In the genomic region with DNA sequence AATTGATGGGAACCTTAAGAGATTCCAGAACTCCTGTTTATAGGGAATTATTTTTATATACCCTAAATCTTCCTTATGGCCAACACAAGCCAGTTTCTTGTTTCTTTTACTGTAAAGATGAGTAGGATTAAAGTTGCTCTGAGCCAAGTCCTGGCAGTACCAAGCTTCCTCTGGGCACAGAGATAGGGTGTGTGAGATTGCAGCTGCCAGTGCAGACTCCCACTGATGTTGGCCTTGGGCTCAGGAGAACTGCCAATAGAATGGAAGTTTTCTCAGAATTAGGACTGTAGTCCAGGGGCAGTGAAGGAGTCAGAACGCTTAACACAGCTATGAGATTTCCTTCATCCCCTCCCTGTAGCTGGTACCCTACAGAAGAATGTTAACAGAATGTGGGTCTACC, we compare ENCODE assay signal across 7 mouse cellular contexts. TPM values are rescaled to one million over a fixed set of nuclear protein-coding genes. Genes with fewer than 3 reads are reported as not detected.
DNase-seq lines count a peak whose midpoint lies in the region; ATAC-seq and TF ChIP-seq lines count a peak whose summit lies in the region.

No protein-coding gene starts in this region.

- H3K9ac ChIP-seq in lung, embryonic 14.5 days = peak overlapping the region; percentile 97
- no peak overlapping the region for H3K9ac ChIP-seq in forebrain, embryonic 12.5 days
- H3K9ac ChIP-seq in intestine, postnatal 0 days (ENCODE audit: low read depth, low read length) = no peak overlapping the region
- H3K9ac ChIP-seq in neural tube, embryonic 15.5 days (replicated peaks) = peak overlapping the region; percentile 94; the same call in 1 of the 2 replicates

- no peaks in the 10 kb centered on the region for H3K9me3 ChIP-seq in lung, embryonic 14.5 days (ENCODE audit: low read depth, low read length)
- no peaks in the 10 kb centered on the region for H3K9me3 ChIP-seq in forebrain, embryonic 12.5 days
- H3K9me3 ChIP-seq in intestine, postnatal 0 days (ENCODE audit: control insufficient read depth) = no peaks in the 10 kb centered on the region
- H3K9me3 ChIP-seq in neural tube, embryonic 15.5 days (replicated peaks) = no peaks in the 10 kb centered on the region

- no peak for TF ChIP-seq CTCF in lung, embryonic 14.5 days (IDR thresholded peaks at IDR 0.05; ENCODE audit: low read depth)
- no peak for TF ChIP-seq CTCF in lung, adult 2 months (IDR thresholded peaks at IDR 0.05; ENCODE audit: insufficient read depth, low read length)
- TF ChIP-seq CTCF in intestine, postnatal 0 days (IDR thresholded peaks at IDR 0.05; ENCODE audit: low read depth) = no peak

- peaks cover 8% of the 10 kb centered on the region for H3K4me1 ChIP-seq in lung, embryonic 14.5 days (ENCODE audit: insufficient read depth)
- peaks cover 9% of the 10 kb centered on the region for H3K4me1 ChIP-seq in lung, adult 2 months (ENCODE audit: control insufficient read depth, insufficient read depth, low read length)
- peaks cover 32% of the 10 kb centered on the region for H3K4me1 ChIP-seq in forebrain, embryonic 12.5 days
- H3K4me1 ChIP-seq in intestine, postnatal 0 days (replicated peaks; ENCODE audit: control insufficient read depth, insufficient read depth, low read length) = peaks cover 3% of the 10 kb centered on the region; the same call in 1 of the 2 replicates
- H3K4me1 ChIP-seq in neural tube, embryonic 15.5 days = peaks cover 48% of the 10 kb centered on the region

- no peak for TF ChIP-seq POLR2A in lung, adult 2 months (IDR thresholded peaks at IDR 0.05; ENCODE audit: borderline replicate concordance, extremely low read depth, low read depth, low read length)

- no peaks in the 10 kb centered on the region for H3K27me3 ChIP-seq in lung, embryonic 14.5 days (ENCODE audit: insufficient read depth, low read length)
- H3K27me3 ChIP-seq in forebrain, embryonic 12.5 days = no peaks in the 10 kb centered on the region
- H3K27me3 ChIP-seq in intestine, postnatal 0 days (replicated peaks; ENCODE audit: control insufficient read depth, insufficient read depth, low read length) = no peaks in the 10 kb centered on the region
- no peaks in the 10 kb centered on the region for H3K27me3 ChIP-seq in neural tube, embryonic 15.5 days (replicated peaks)

- peak overlapping the region; percentile 99 for H3K4me2 ChIP-seq in lung, embryonic 14.5 days
- H3K4me2 ChIP-seq in forebrain, embryonic 12.5 days = peak overlapping the region; percentile 97
- H3K4me2 ChIP-seq in intestine, postnatal 0 days (replicated peaks; ENCODE audit: low read depth) = peak overlapping the region; percentile 91
- H3K4me2 ChIP-seq in neural tube, embryonic 15.5 days = peak overlapping the region; percentile 88

- peaks cover 43% of the 10 kb centered on the region for H3K36me3 ChIP-seq in lung, embryonic 14.5 days (ENCODE audit: insufficient read depth)
- peaks cover 50% of the 10 kb centered on the region for H3K36me3 ChIP-seq in forebrain, embryonic 12.5 days (replicated peaks)
- peaks cover 38% of the 10 kb centered on the region for H3K36me3 ChIP-seq in intestine, postnatal 0 days (ENCODE audit: control insufficient read depth, insufficient read depth)
- peaks cover 29% of the 10 kb centered on the region for H3K36me3 ChIP-seq in neural tube, embryonic 15.5 days

- no peak for DNase-seq in lung, embryonic 14.5 days
- no peak for DNase-seq in lung, adult 2 months
- DNase-seq in ovary, postnatal 14 days (ENCODE audit: low spot score) = no peak
- DNase-seq in retina, embryonic 14.5 days (ENCODE audit: low spot score) = no peak

- H3K4me3 ChIP-seq in lung, embryonic 14.5 days (ENCODE audit: low read depth, low read length) = peak overlapping the region; percentile 96
- H3K4me3 ChIP-seq in lung, adult 2 months (replicated peaks; ENCODE audit: extremely low read depth, low read depth, low read length) = no peak overlapping the region
- peak overlapping the region; percentile 95; the same call in 1 of the 2 replicates for H3K4me3 ChIP-seq in forebrain, embryonic 12.5 days (replicated peaks)
- peak overlapping the region; percentile 98 for H3K4me3 ChIP-seq in intestine, postnatal 0 days (ENCODE audit: low read depth, low read length)
- H3K4me3 ChIP-seq in neural tube, embryonic 15.5 days (replicated peaks) = peak overlapping the region; percentile 95

- no peak for ATAC-seq in lung, embryonic 14.5 days (ENCODE audit: insufficient read depth)
- ATAC-seq in forebrain, embryonic 12.5 days (ENCODE audit: low FRiP score) = no peak
- ATAC-seq in intestine, postnatal 0 days = no peak
- ATAC-seq in neural tube, embryonic 15.5 days (ENCODE audit: low FRiP score) = no peak

- 50% methylated on average over 1 of the region's 1 CpGs for WGBS in lung, embryonic 14.5 days
- 43% methylated on average over 1 of the region's 1 CpGs for WGBS in lung, adult 2 months
- 79% methylated on average over 1 of the region's 1 CpGs for WGBS in forebrain, embryonic 12.5 days
- WGBS in intestine, postnatal 0 days = 36% methylated on average over 1 of the region's 1 CpGs
- WGBS in neural tube, embryonic 15.5 days = 62% methylated on average over 1 of the region's 1 CpGs

- H3K27ac ChIP-seq in lung, embryonic 14.5 days (ENCODE audit: low read depth) = no peak overlapping the region
- H3K27ac ChIP-seq in forebrain, embryonic 12.5 days = no peak overlapping the region
- no peak overlapping the region for H3K27ac ChIP-seq in intestine, postnatal 0 days (ENCODE audit: low read depth, low read length)
- no peak overlapping the region for H3K27ac ChIP-seq in neural tube, embryonic 15.5 days (replicated peaks)

RNA-seq across cellular contexts. Expression of a gene that starts 1.4 kb away (rescaled TPM):
- 21.6 and 22.2 TPM in 2 replicates for polyA plus RNA-seq in lung, embryonic 14.5 days (2014; fragmentation: Nextera tagmentation; extraction: Ambion mirVana)
- 33.3 and 36.6 TPM in 2 replicates for polyA plus RNA-seq in lung, adult 2 months (2012; rRNA removed)
- polyA plus RNA-seq in forebrain, embryonic 12.5 days (2016; fragmentation: Nextera tagmentation; extraction: Ambion mirVana) = 23.9 and 29.8 TPM in 2 replicates
- 17.5 and 18.6 TPM in 2 replicates for polyA plus RNA-seq in intestine, postnatal 0 days (2015; fragmentation: Nextera tagmentation; extraction: Ambion mirVana)
- 19.0 and 22.4 TPM in 2 replicates for polyA plus RNA-seq in neural tube, embryonic 15.5 days (2015; fragmentation: Nextera tagmentation; extraction: Ambion mirVana)

RNA-seq across cellular contexts. Expression of a gene that starts 1.6 kb away (rescaled TPM):
- polyA plus RNA-seq in lung, embryonic 14.5 days (2014; fragmentation: Nextera tagmentation; extraction: Ambion mirVana) = 817 and 850 TPM in 2 replicates
- 52.4 and 108 TPM in 2 replicates for polyA plus RNA-seq in lung, adult 2 months (2012; rRNA removed)
- 843 and 857 TPM in 2 replicates for polyA plus RNA-seq in forebrain, embryonic 12.5 days (2016; fragmentation: Nextera tagmentation; extraction: Ambion mirVana)
- 1,235 and 1,272 TPM in 2 replicates for polyA plus RNA-seq in intestine, postnatal 0 days (2015; fragmentation: Nextera tagmentation; extraction: Ambion mirVana)
- 949 and 1,025 TPM in 2 replicates for polyA plus RNA-seq in neural tube, embryonic 15.5 days (2015; fragmentation: Nextera tagmentation; extraction: Ambion mirVana)

RNA-seq across cellular contexts. Expression of a gene that starts 17.8 kb away (rescaled TPM):
- 230 and 242 TPM in 2 replicates for polyA plus RNA-seq in lung, embryonic 14.5 days (2014; fragmentation: Nextera tagmentation; extraction: Ambion mirVana)
- polyA plus RNA-seq in lung, adult 2 months (2012; rRNA removed) = 52.3 and 80.8 TPM in 2 replicates
- polyA plus RNA-seq in forebrain, embryonic 12.5 days (2016; fragmentation: Nextera tagmentation; extraction: Ambion mirVana) = 222 and 232 TPM in 2 replicates
- polyA plus RNA-seq in intestine, postnatal 0 days (2015; fragmentation: Nextera tagmentation; extraction: Ambion mirVana) = 143 and 145 TPM in 2 replicates
- 175 and 183 TPM in 2 replicates for polyA plus RNA-seq in neural tube, embryonic 15.5 days (2015; fragmentation: Nextera tagmentation; extraction: Ambion mirVana)

RNA-seq across cellular contexts. Expression of a gene that starts 19.0 kb away (rescaled TPM):
- not detected in 2 replicates for polyA plus RNA-seq in lung, embryonic 14.5 days (2014; fragmentation: Nextera tagmentation; extraction: Ambion mirVana)
- polyA plus RNA-seq in lung, adult 2 months (2012; rRNA removed) = 0.07 and 0.13 TPM in 2 replicates
- polyA plus RNA-seq in forebrain, embryonic 12.5 days (2016; fragmentation: Nextera tagmentation; extraction: Ambion mirVana) = not detected in 2 replicates
- polyA plus RNA-seq in intestine, postnatal 0 days (2015; fragmentation: Nextera tagmentation; extraction: Ambion mirVana) = 0.64 and 1.1 TPM in 2 replicates
- polyA plus RNA-seq in neural tube, embryonic 15.5 days (2015; fragmentation: Nextera tagmentation; extraction: Ambion mirVana) = 0.09 and 0.10 TPM in 2 replicates

RNA-seq across cellular contexts. Expression of a gene that starts 39.6 kb away (rescaled TPM):
- 17.7 and 19.8 TPM in 2 replicates for polyA plus RNA-seq in lung, embryonic 14.5 days (2014; fragmentation: Nextera tagmentation; extraction: Ambion mirVana)
- 29.1 and 33.8 TPM in 2 replicates for polyA plus RNA-seq in lung, adult 2 months (2012; rRNA removed)
- polyA plus RNA-seq in forebrain, embryonic 12.5 days (2016; fragmentation: Nextera tagmentation; extraction: Ambion mirVana) = 28.3 and 29.6 TPM in 2 replicates
- 3.5 and 3.9 TPM in 2 replicates for polyA plus RNA-seq in intestine, postnatal 0 days (2015; fragmentation: Nextera tagmentation; extraction: Ambion mirVana)
- 21.5 and 23.9 TPM in 2 replicates for polyA plus RNA-seq in neural tube, embryonic 15.5 days (2015; fragmentation: Nextera tagmentation; extraction: Ambion mirVana)

Comparison
In these comparisons a context has a peak if more than half of its experiments do, and no peak if none do; other contexts are left out.
1. H3K9ac ChIP-seq: peak in lung, embryonic 14.5 days (single experiment) and neural tube, embryonic 15.5 days (single experiment); none in forebrain, embryonic 12.5 days (single experiment) and intestine, postnatal 0 days (single experiment).
2. Peak in every context shown above with its lines, with median percentiles within 50 percentile points of each other: H3K4me2 ChIP-seq.